35 mouse cellular contexts compared by ENCODE assay signal in genomic region chr6:127753228-127753627, GRCm38 (mm10). TPM values are rescaled to one million over a fixed set of nuclear protein-coding genes. Genes with fewer than 3 reads are reported as not detected.
A peak's percentile ranks its signal among the peaks of the same experiment; 100 is the strongest.
DNase-seq lines count a peak whose midpoint lies in the region; ATAC-seq and TF ChIP-seq lines count a peak whose summit lies in the region.
"Had no signal": no experiment of that assay in that cellular context is flagged by ENCODE, and none has a peak within 500 bp of the region (broad histone marks: within the 10 kb centered on the region; RNA-seq: fewer than 3 reads in every experiment).

No protein-coding gene starts in this region.

- H3K9ac ChIP-seq in forebrain, embryonic 11.5 days (ENCODE audit: low read length), result no peak overlapping the region
- H3K9ac ChIP-seq in hindbrain, embryonic 12.5 days, result no peak overlapping the region
- no peak overlapping the region for H3K9ac ChIP-seq in hindbrain, postnatal 0 days (replicated peaks; ENCODE audit: low read length)
- no peak overlapping the region for H3K9ac ChIP-seq in neural tube, embryonic 15.5 days (replicated peaks)
- H3K9ac ChIP-seq: embryonic facial prominence, embryonic 12.5 days; forebrain, embryonic 13.5 days; heart, embryonic 12.5 days; hindbrain, embryonic 15.5 days; kidney, embryonic 15.5 days; liver, embryonic 13.5 days had no signal

- WGBS in forebrain, embryonic 10.5 days, result 73% methylated on average over 6 of the region's 6 CpGs
- 65% methylated on average over 6 of the region's 6 CpGs for WGBS in forebrain, embryonic 11.5 days
- WGBS in hindbrain, embryonic 12.5 days, result 48% methylated on average over 6 of the region's 6 CpGs
- WGBS in hindbrain, postnatal 0 days, result 38% methylated on average over 6 of the region's 6 CpGs
- 57% methylated on average over 6 of the region's 6 CpGs for WGBS in neural tube, embryonic 15.5 days

- DNase-seq in forebrain, embryonic 10.5 days (ENCODE audit: extremely low spot score, low spot score), result no peak
- DNase-seq in forebrain, embryonic 11.5 days (ENCODE audit: low spot score), result no peak
- no peak for DNase-seq in hindbrain, postnatal 0 days (ENCODE audit: low spot score)
- peak; percentile 14 for DNase-seq in neural tube, embryonic 10.5 days (ENCODE audit: extremely low spot score, low spot score)
- DNase-seq in gastrocnemius, postnatal 10 days, result no peak
- DNase-seq: cerebellum, adult 11 months; cerebellum, adult 9-10 months; cerebellum, postnatal 36 days; gastrocnemius, postnatal 25 days; heart, adult 11 months; kidney, adult 18-20 months; kidney, postnatal 25 days; liver, embryonic 13.5 days; lung, adult 18-20 months; lung, postnatal 4 days; right cerebral cortex, adult 18-20 months; spleen, adult 18-20 months; thymus, postnatal 14 days had no signal

- no peaks in the 10 kb centered on the region for H3K36me3 ChIP-seq in forebrain, embryonic 10.5 days (replicated peaks)
- no peaks in the 10 kb centered on the region for H3K36me3 ChIP-seq in forebrain, embryonic 11.5 days (ENCODE audit: control insufficient read depth, insufficient read depth, low read length)
- no peaks in the 10 kb centered on the region for H3K36me3 ChIP-seq in hindbrain, embryonic 12.5 days
- H3K36me3 ChIP-seq in hindbrain, postnatal 0 days (ENCODE audit: insufficient read depth, low read length), result no peaks in the 10 kb centered on the region
- no peaks in the 10 kb centered on the region for H3K36me3 ChIP-seq in neural tube, embryonic 15.5 days
- H3K36me3 ChIP-seq: embryonic facial prominence, embryonic 12.5 days; G1E; heart, embryonic 12.5 days; hindbrain, embryonic 15.5 days; kidney, embryonic 15.5 days; liver, embryonic 13.5 days had no signal

- no peaks in the 10 kb centered on the region for H3K9me3 ChIP-seq in forebrain, embryonic 10.5 days
- no peaks in the 10 kb centered on the region for H3K9me3 ChIP-seq in forebrain, embryonic 11.5 days (ENCODE audit: control insufficient read depth, low read length)
- no peaks in the 10 kb centered on the region for H3K9me3 ChIP-seq in hindbrain, embryonic 12.5 days (replicated peaks)
- H3K9me3 ChIP-seq in hindbrain, postnatal 0 days (ENCODE audit: low read length), result no peaks in the 10 kb centered on the region
- no peaks in the 10 kb centered on the region for H3K9me3 ChIP-seq in neural tube, embryonic 15.5 days (replicated peaks)
- H3K9me3 ChIP-seq: embryonic facial prominence, embryonic 12.5 days; forebrain, embryonic 13.5 days; heart, embryonic 12.5 days; hindbrain, embryonic 15.5 days; kidney, embryonic 15.5 days; liver, embryonic 13.5 days had no signal

- no peak for ATAC-seq in forebrain, embryonic 11.5 days (replicated peaks; ENCODE audit: low FRiP score)
- ATAC-seq in hindbrain, embryonic 12.5 days (ENCODE audit: low FRiP score), result no peak
- ATAC-seq in hindbrain, postnatal 0 days, result no peak
- ATAC-seq in neural tube, embryonic 15.5 days (ENCODE audit: low FRiP score), result no peak
- ATAC-seq: forebrain, embryonic 13.5 days; lung, postnatal 0 days; Patski had no signal

- H3K27ac ChIP-seq in forebrain, embryonic 10.5 days, result peak overlapping the region; percentile 53; the same call in 1 of the 2 replicates
- no peak overlapping the region for H3K27ac ChIP-seq in forebrain, embryonic 11.5 days (ENCODE audit: low read depth, low read length)
- H3K27ac ChIP-seq in hindbrain, embryonic 12.5 days, result peak overlapping the region; percentile 60; the same call in 1 of the 2 replicates
- no peak overlapping the region for H3K27ac ChIP-seq in hindbrain, postnatal 0 days
- no peak overlapping the region for H3K27ac ChIP-seq in neural tube, embryonic 15.5 days (replicated peaks)
- H3K27ac ChIP-seq: embryonic facial prominence, embryonic 12.5 days; forebrain, embryonic 13.5 days; hindbrain, embryonic 15.5 days; kidney, embryonic 15.5 days; left cerebral cortex, adult 2 months; liver, embryonic 13.5 days had no signal

- peaks cover 52% of the 10 kb centered on the region for H3K4me1 ChIP-seq in forebrain, embryonic 10.5 days
- H3K4me1 ChIP-seq in forebrain, embryonic 11.5 days (replicated peaks; ENCODE audit: control insufficient read depth, insufficient read depth, low read length), result no peaks in the 10 kb centered on the region; the same call in 1 of the 2 replicates
- H3K4me1 ChIP-seq in hindbrain, embryonic 12.5 days, result peaks cover 44% of the 10 kb centered on the region
- H3K4me1 ChIP-seq in hindbrain, postnatal 0 days (ENCODE audit: insufficient read depth, low read length), result peaks cover 15% of the 10 kb centered on the region
- peaks cover 33% of the 10 kb centered on the region for H3K4me1 ChIP-seq in neural tube, embryonic 15.5 days
- H3K4me1 ChIP-seq: liver, embryonic 13.5 days had no signal

- no peak overlapping the region for H3K4me2 ChIP-seq in forebrain, embryonic 11.5 days (ENCODE audit: low read depth, low read length, severe bottlenecking)
- no peak overlapping the region for H3K4me2 ChIP-seq in hindbrain, embryonic 12.5 days (replicated peaks)
- no peak overlapping the region for H3K4me2 ChIP-seq in hindbrain, postnatal 0 days (ENCODE audit: low read depth, low read length)
- no peak overlapping the region for H3K4me2 ChIP-seq in neural tube, embryonic 15.5 days
- H3K4me2 ChIP-seq: embryonic facial prominence, embryonic 12.5 days; forebrain, embryonic 13.5 days; heart, embryonic 12.5 days; hindbrain, embryonic 15.5 days; kidney, embryonic 15.5 days; liver, embryonic 13.5 days had no signal

- TF ChIP-seq CTCF in hindbrain, postnatal 0 days (IDR thresholded peaks at IDR 0.05; ENCODE audit: low read depth), result no peak

- H3K27me3 ChIP-seq in forebrain, embryonic 10.5 days (ENCODE audit: poor library complexity, severe bottlenecking), result peaks cover 10% of the 10 kb centered on the region
- H3K27me3 ChIP-seq in forebrain, embryonic 11.5 days (ENCODE audit: control insufficient read depth, insufficient read depth, low read length), result no peaks in the 10 kb centered on the region
- H3K27me3 ChIP-seq in hindbrain, embryonic 12.5 days, result no peaks in the 10 kb centered on the region
- H3K27me3 ChIP-seq in hindbrain, postnatal 0 days (ENCODE audit: insufficient read depth, low read length), result no peaks in the 10 kb centered on the region
- no peaks in the 10 kb centered on the region for H3K27me3 ChIP-seq in neural tube, embryonic 15.5 days (replicated peaks)
- H3K27me3 ChIP-seq: embryonic facial prominence, embryonic 12.5 days; forebrain, embryonic 13.5 days; heart, embryonic 12.5 days; hindbrain, embryonic 15.5 days; kidney, embryonic 15.5 days; liver, embryonic 13.5 days had no signal

- H3K4me3 ChIP-seq in forebrain, embryonic 10.5 days, result no peak overlapping the region
- no peak overlapping the region for H3K4me3 ChIP-seq in forebrain, embryonic 11.5 days (ENCODE audit: low read depth, low read length)
- no peak overlapping the region for H3K4me3 ChIP-seq in hindbrain, embryonic 12.5 days
- H3K4me3 ChIP-seq in hindbrain, postnatal 0 days (ENCODE audit: low read length), result no peak overlapping the region
- no peak overlapping the region for H3K4me3 ChIP-seq in neural tube, embryonic 15.5 days (replicated peaks)
- H3K4me3 ChIP-seq: embryonic facial prominence, embryonic 12.5 days; erythroblast, embryonic 14.5 days; forebrain, embryonic 13.5 days; heart, embryonic 12.5 days; hindbrain, embryonic 15.5 days; kidney, embryonic 15.5 days; left cerebral cortex, adult 2 months; liver, embryonic 13.5 days had no signal

RNA-seq across cellular contexts. Expression of gene Prmt8, which starts 16.0 kb away (rescaled TPM):
- 5.0 and 5.2 TPM in 2 replicates for polyA plus RNA-seq in forebrain, embryonic 10.5 days (2016; fragmentation: Nextera tagmentation; extraction: Ambion mirVana)
- 11.1 and 11.8 TPM in 2 replicates for polyA plus RNA-seq in forebrain, embryonic 11.5 days (2014; fragmentation: Nextera tagmentation; extraction: Ambion mirVana)
- polyA plus RNA-seq in hindbrain, embryonic 12.5 days (2016; fragmentation: Nextera tagmentation; extraction: Ambion mirVana), result 38.0 and 39.9 TPM in 2 replicates
- total RNA-seq in hindbrain, postnatal 0 days (2014; rRNA removed), result 24.9 and 28.7 TPM in 2 replicates
- 31.7 and 35.5 TPM in 2 replicates for polyA plus RNA-seq in hindbrain, postnatal 0 days (2015; fragmentation: Nextera tagmentation; extraction: Ambion mirVana)
- polyA plus RNA-seq in neural tube, embryonic 15.5 days (2015; fragmentation: Nextera tagmentation; extraction: Ambion mirVana), result 32.8 and 37.9 TPM in 2 replicates
- under 1 TPM; 0.16 to 0.21 TPM for total RNA-seq in gastrocnemius, postnatal 10 days (2021)
- total RNA-seq: adrenal gland, postnatal 14 days; gastrocnemius, postnatal 25 days; heart, postnatal 10 days; megakaryocyte-erythroid progenitor cell, adult 5-6 weeks; monocyte, adult 5-6 weeks had no signal
- polyA plus RNA-seq: erythroblast, embryonic 14.5 days; G1E; Patski; stomach, embryonic 16.5 days had no signal

Comparison
In these comparisons a context has a peak if more than half of its experiments do, and no peak if none do; other contexts are left out.
1. H3K27ac ChIP-seq: peak in forebrain, embryonic 10.5 days (single experiment) and hindbrain, embryonic 12.5 days (single experiment); none in forebrain, embryonic 11.5 days (single experiment), hindbrain, postnatal 0 days (single experiment) and neural tube, embryonic 15.5 days (single experiment).